Mouse (Mus musculus) T-helper 2 cell (primary cell): Measurements from ENCODE around the gene Gabpb1.
"Not testable (repeated sequence)": the region's sequence is repeated elsewhere in the genome, so short reads cannot be mapped to it uniquely, and the experiment has no call there.

ENCODE experiments used
- in situ Hi-C: fragments of 300-600 bp; cut with MboI, MseI; formaldehyde crosslinking; loops from one replicate; pipeline ENCODE4 v1.15.1; 2025; ENCODE audit warnings: high pct_unique_total_duplicates

The Gabpb1 gene

GRCm38 (mm10) chr2:126640298-126640697, 35.8 kb downstream of the Gabpb1 start:
- in situ Hi-C loops: no loop called here

GRCm38 (mm10) chr2:126635939-126636823, 40.0 kb downstream of the Gabpb1 start:
- in situ Hi-C loops: no loop called here

GRCm38 (mm10) chr2:126633165-126633564, 43.0 kb downstream of the Gabpb1 start:
- in situ Hi-C loops: no loop called here

- in situ Hi-C loops: no loop called here
Observed at GRCm38 (mm10) chr2:126628455-126628995, 47.6 kb downstream of the Gabpb1 start.

- in situ Hi-C loops: no loop called here
Observed at GRCm38 (mm10) chr2:126623138-126623537, 53.0 kb downstream of the Gabpb1 start.

GRCm38 (mm10) chr2:126622455-126622854, 53.7 kb downstream of the Gabpb1 start:
- in situ Hi-C loops: no loop called here

GRCm38 (mm10) chr2:126619249-126619704, 56.9 kb downstream of the Gabpb1 start, which contains the start of gene Hdc:
Hdc (minus strand) TSS chr2:126619299.
- in situ Hi-C loops: no loop called here

GRCm38 (mm10) chr2:126618470-126619179, 57.5 kb downstream of the Gabpb1 start:
- in situ Hi-C loops: no loop called here

GRCm38 (mm10) chr2:126615355-126615754, 60.8 kb downstream of the Gabpb1 start:
- in situ Hi-C loops: no loop called here

- in situ Hi-C loops: not testable (repeated sequence)
Observed at GRCm38 (mm10) chr2:126609600-126609999, 66.5 kb downstream of the Gabpb1 start.

GRCm38 (mm10) chr2:126607553-126608203, 68.5 kb downstream of the Gabpb1 start:
- in situ Hi-C loops: no loop called here

- in situ Hi-C loops: no loop called here
Observed at GRCm38 (mm10) chr2:126606688-126607062, 69.5 kb downstream of the Gabpb1 start.

- in situ Hi-C loops: no loop called here
Observed at GRCm38 (mm10) chr2:126606061-126606687, 70.0 kb downstream of the Gabpb1 start.

GRCm38 (mm10) chr2:126601918-126602600, 74.1 kb downstream of the Gabpb1 start:
- in situ Hi-C loops: no loop called here

- in situ Hi-C loops: no loop called here
Observed at GRCm38 (mm10) chr2:126600533-126600932, 75.6 kb downstream of the Gabpb1 start.

GRCm38 (mm10) chr2:126599005-126599404, 77.1 kb downstream of the Gabpb1 start:
- in situ Hi-C loops: loop anchor here (5.0 to 10.0 kb wide), 2 partner anchors 68 to 186 kb away; partner anchors contain the start of gene Usp50

GRCm38 (mm10) chr2:126598359-126598758, 77.8 kb downstream of the Gabpb1 start:
- in situ Hi-C loops: loop anchor here (5.0 to 10.0 kb wide), 2 partner anchors 69 to 186 kb away; partner anchors contain the start of gene Usp50

- in situ Hi-C loops: loop anchor here (5.0 to 10.0 kb wide), 2 partner anchors 70 to 187 kb away; partner anchors contain the start of gene Usp50
Observed at GRCm38 (mm10) chr2:126597279-126598241, 78.6 kb downstream of the Gabpb1 start.
